Comparison of ENCODE assay signal across 14 mouse cellular contexts in the genomic region with DNA sequence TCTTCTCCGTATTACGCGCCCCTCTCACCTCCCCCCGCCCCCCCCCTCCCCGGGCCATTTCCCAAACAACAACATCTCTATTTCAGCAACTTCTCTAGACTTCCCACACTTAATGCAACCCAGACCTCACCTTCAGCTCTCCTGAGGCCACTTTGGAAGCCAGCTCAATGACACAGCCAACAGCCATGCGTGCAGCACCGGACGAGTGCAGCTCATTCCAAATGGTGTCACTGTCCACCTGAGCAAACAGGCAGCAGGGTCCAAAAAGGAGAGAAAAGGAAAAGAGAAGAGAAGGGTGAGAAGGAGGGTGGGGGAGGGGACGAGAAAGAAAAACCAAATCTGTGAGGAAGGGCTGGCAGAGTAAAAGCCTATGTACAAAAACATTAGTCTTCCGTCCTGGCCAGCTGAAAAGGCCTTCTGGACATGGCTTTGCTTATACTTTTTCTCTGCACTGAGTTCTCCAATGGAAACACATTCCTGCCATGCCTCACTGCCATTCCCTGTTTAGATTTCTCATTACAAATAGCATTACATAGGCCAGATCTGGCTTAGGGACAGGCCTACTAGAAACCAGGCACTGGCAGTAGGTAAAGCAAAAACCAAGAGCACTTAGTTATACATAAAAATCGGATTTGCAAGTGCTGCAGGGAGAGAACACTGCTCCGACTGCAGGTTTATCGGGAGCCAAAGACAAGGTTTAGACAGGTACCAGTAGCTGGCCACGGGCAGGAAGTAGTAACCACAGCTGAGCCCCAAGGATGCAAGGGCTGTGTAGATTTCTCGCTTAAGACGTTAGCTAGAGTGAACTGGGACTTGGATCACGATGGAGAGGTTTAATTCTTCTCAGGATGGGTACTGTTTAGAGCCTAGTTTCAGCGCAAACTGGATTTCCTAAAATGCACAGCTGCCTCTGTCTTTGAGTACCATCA.
DNase-seq lines count a peak whose midpoint lies in the region; ATAC-seq lines count a peak whose summit lies in the region.
"Had no signal": no experiment of that assay in that cellular context is flagged by ENCODE, and none has a peak within 500 bp of the region (broad histone marks: within the 10 kb centered on the region; RNA-seq: fewer than 3 reads in every experiment).

No protein-coding gene starts in this region.

- DNase-seq in CD4-positive, CD25-positive, alpha-beta regulatory T cell, adult 2 months (ENCODE audit: low read depth, low spot score): peak; percentile 48
- peak; percentile 43 for DNase-seq in T-cell, adult 2 months (ENCODE audit: low spot score)
- DNase-seq in adrenal gland, postnatal 10 days: no peak
- DNase-seq in natural killer cell, adult 2 months (ENCODE audit: low spot score in 2 of 2): no peak
- DNase-seq in cerebellum, adult 18-20 months: no peak
- DNase-seq: adrenal gland, postnatal 25 days; cerebellum, adult 2 months; gastrocnemius, postnatal 14 days; heart, postnatal 36 days; layer of hippocampus, postnatal 36 days; liver, postnatal 0 days had no signal

- ATAC-seq in hematopoietic stem cell, adult 5-6 weeks (replicated peaks in 1 of 2; ENCODE audit: insufficient read depth in 1 of 2, low FRiP score in 2 of 2, low TSS enrichment in 1 of 2, low read depth in 1 of 2, poor library complexity in 2 of 2, severe bottlenecking in 2 of 2): peak; percentile 53 to 84; a peak in 3 of 4 replicates
- 0 out of 2 replicates have a peak, but pooled peaks have one; percentile 30 for ATAC-seq in neutrophil, adult 5-6 weeks (ENCODE audit: extremely low read depth, insufficient number of reproducible peaks, low FRiP score, poor library complexity, severe bottlenecking)
- ATAC-seq: forebrain, embryonic 13.5 days; liver, postnatal 0 days had no signal

Comparison
In these comparisons a context has a peak if more than half of its experiments do, and no peak if none do; other contexts are left out.
1. DNase-seq: peak in CD4-positive, CD25-positive, alpha-beta regulatory T cell, adult 2 months (single experiment) and T-cell, adult 2 months (single experiment); none in adrenal gland, postnatal 10 days (single experiment), natural killer cell, adult 2 months (0 of 2) and cerebellum, adult 18-20 months (0 of 2).